Mouse (Mus musculus) forebrain, postnatal 0 days (tissue): Measurements from ENCODE around the gene Slc22a13. TPM values are rescaled to one million over a fixed set of nuclear protein-coding genes. Genes with fewer than 3 reads are reported as not detected.

Source experiments
- ATAC-seq: fragments of 200-750 bp; cut with Nextera tagmentation; 2 replicates; pipeline ENCODE4 v1.8.0; 2017; ENCODE audit warnings: mild to moderate bottlenecking, moderate library complexity
- DNase-seq: peaks from one replicate; pipeline ENCODE4 v3.0.0-alpha.2; 2015
- H3K27ac ChIP-seq: fragments of 300-500 bp; sonication (generic); 2 replicates; pipeline ENCODE4 v1.5.1; 2014; ENCODE audit warnings: low read depth, mild to moderate bottlenecking, antibody characterized with exemption, low read length, moderate library complexity, mixed read lengths
- H3K27me3 ChIP-seq: fragments of 300-500 bp; sonication (generic); 2 replicates; pipeline ENCODE4 v1.6.1; 2014; ENCODE audit warnings: mild to moderate bottlenecking, low read length, mixed read lengths; ENCODE audit not compliant: insufficient read depth
- H3K36me3 ChIP-seq: fragments of 300-500 bp; sonication (generic); 2 replicates; pipeline ENCODE4 v1.6.1; 2014; ENCODE audit warnings: mild to moderate bottlenecking, moderate library complexity; ENCODE audit not compliant: insufficient read depth
- H3K4me1 ChIP-seq: fragments of 300-500 bp; sonication (generic); 2 replicates; pipeline ENCODE4 v1.6.1; 2014; ENCODE audit warnings: antibody characterized with exemption; ENCODE audit not compliant: insufficient read depth
- H3K4me2 ChIP-seq: fragments of 300-500 bp; sonication (generic); 2 replicates; pipeline ENCODE4 v1.6.1; 2014; ENCODE audit warnings: low read depth, mild to moderate bottlenecking, moderate library complexity
- H3K4me3 ChIP-seq: fragments of 300-500 bp; sonication (generic); 2 replicates; pipeline ENCODE4 v1.5.1; 2014; ENCODE audit warnings: low read depth, low read length, mixed read lengths
- H3K9ac ChIP-seq: fragments of 300-500 bp; sonication (generic); 2 replicates; pipeline ENCODE4 v1.6.1; 2014; ENCODE audit warnings: mild to moderate bottlenecking
- H3K9me3 ChIP-seq: fragments of 300-500 bp; sonication (generic); 2 replicates; pipeline ENCODE4 v1.6.1; 2016; ENCODE audit warnings: low read length
- CTCF ChIP-seq: sonication (generic); IDR thresholded peaks from 2 replicates; pipeline ENCODE4 v1.5.1; 2016; ENCODE audit warnings: antibody characterized with exemption, control low read depth, low read depth
- WGBS: fragments of 180-500 bp; shearing (Covaris S2); extraction: QIAGEN DNeasy Blood & Tissue Kit; methylation state at CpG from one replicate; pipeline ENCODE4 v1.1.7; 2014; 5-methylcytosine and 5-hydroxymethylcytosine counted together
- polyA plus RNA-seq: library from polyadenylated mRNA; unstranded; fragments of >200 nt; fragmentation: Nextera tagmentation; extraction: Ambion mirVana; gene quantifications from 2 replicates; pipeline ENCODE4 v1.2.1, GENCODE M21; 2015
- total RNA-seq: library from RNA; depleted of rRNA; stranded (reverse); fragments of >200 nt; gene quantifications from 2 replicates; pipeline ENCODE4 v1.2.3, GENCODE M21; 2014

The Slc22a13 gene
- total and polyA plus RNA-seq, 2 experiments from 2014 or later = not detected

GRCm38 (mm10) chr9:119164743-119165142 lies 44.2 kb downstream of the Slc22a13 start:
- Histone ChIP-seq H3K4me2 (no peak overlapping the region), H3K36me3 (no peaks in the 10 kb centered on the region), H3K9me3 (no peaks in the 10 kb centered on the region), H3K27ac (no peak overlapping the region), H3K27me3 (no peaks in the 10 kb centered on the region), H3K9ac (no peak overlapping the region), H3K4me3 (no peak overlapping the region), H3K4me1 (no peaks in the 10 kb centered on the region)
- DNase-seq (no peak), ATAC-seq (no peak)
- TF ChIP-seq CTCF = no peak
- WGBS = 86% methylated on average over 7 of the region's 7 CpGs

- Histone ChIP-seq H3K9ac (no peak overlapping the region), H3K4me2 (no peak overlapping the region), H3K36me3 (no peaks in the 10 kb centered on the region), H3K27me3 (peaks cover 5% of the 10 kb centered on the region; the same call in 1 of the 2 replicates), H3K27ac (no peak overlapping the region), H3K9me3 (no peaks in the 10 kb centered on the region), H3K4me1 (no peaks in the 10 kb centered on the region), H3K4me3 (no peak overlapping the region)
- DNase-seq = no peak
- no peak for TF ChIP-seq CTCF
- no peak for ATAC-seq
- WGBS = 90% methylated on average over 3 of the region's 3 CpGs
These were observed 48.2 kb downstream of the Slc22a13 start for GRCm38 (mm10) chr9:119160689-119161088.

- H3K36me3 ChIP-seq = no peaks in the 10 kb centered on the region
- H3K9me3 ChIP-seq = no peaks in the 10 kb centered on the region
- H3K4me3 ChIP-seq = no peak within 1 kb of the TSS
- WGBS = 60% methylated on average over 4 of the region's 4 CpGs
- ATAC-seq = no peak
- no peak for TF ChIP-seq CTCF
- DNase-seq = no peak
- no peak within 1 kb of the TSS for H3K4me2 ChIP-seq
- H3K27me3 ChIP-seq = peaks cover 8% of the 10 kb centered on the region; the same call in 1 of the 2 replicates
- H3K4me1 ChIP-seq = no peaks in the 10 kb centered on the region
- H3K9ac ChIP-seq = no peak within 1 kb of the TSS
- no peak within 1 kb of the TSS for H3K27ac ChIP-seq
These were observed 50.0 kb downstream of the Slc22a13 start, which contains the start of gene Gm47289 for GRCm38 (mm10) chr9:119158861-119159260. Gene Gm47289, plus strand, starts transcription at chr9:119159161.

- WGBS = 4% methylated on average over 64 of the region's 65 CpGs
- H3K4me1 ChIP-seq = no peaks in the 10 kb centered on the region
- H3K27ac ChIP-seq = no peak within 1 kb of the TSS
- H3K9me3 ChIP-seq = no peaks in the 10 kb centered on the region
- ATAC-seq = peak; percentile 95
- H3K9ac ChIP-seq = peak within 1 kb of the TSS; percentile 28
- peaks cover 8% of the 10 kb centered on the region; the same call in 1 of the 2 replicates for H3K27me3 ChIP-seq
- peak within 1 kb of the TSS; percentile 57 for H3K4me2 ChIP-seq
- peak within 1 kb of the TSS; percentile 38 for H3K4me3 ChIP-seq
- TF ChIP-seq CTCF = peak; percentile 71
- DNase-seq = peak; percentile 72
- no peaks in the 10 kb centered on the region for H3K36me3 ChIP-seq
These were observed 52.4 kb downstream of the Slc22a13 start, which contains the start of gene Acaa1b for GRCm38 (mm10) chr9:119156278-119157201. Gene Acaa1b, minus strand, starts transcription at chr9:119157093.

GRCm38 (mm10) chr9:119155826-119156225 lies 53.1 kb downstream of the Slc22a13 start:
- Histone ChIP-seq H3K36me3 (no peaks in the 10 kb centered on the region), H3K4me2 (peak overlapping the region; percentile 57; the same call in 1 of the 2 replicates), H3K27me3 (peaks cover 8% of the 10 kb centered on the region; the same call in 1 of the 2 replicates), H3K9ac (no peak overlapping the region), H3K4me3 (no peak overlapping the region), H3K27ac (no peak overlapping the region), H3K4me1 (no peaks in the 10 kb centered on the region), H3K9me3 (no peaks in the 10 kb centered on the region)
- TF ChIP-seq CTCF = no peak
- DNase-seq (no peak), ATAC-seq (no peak)
- WGBS = 56% methylated on average over 7 of the region's 7 CpGs

- Histone ChIP-seq H3K27me3 (peaks cover 8% of the 10 kb centered on the region; the same call in 1 of the 2 replicates), H3K9ac (no peak overlapping the region), H3K4me3 (no peak overlapping the region), H3K36me3 (no peaks in the 10 kb centered on the region), H3K9me3 (no peaks in the 10 kb centered on the region), H3K4me2 (no peak overlapping the region), H3K4me1 (no peaks in the 10 kb centered on the region), H3K27ac (no peak overlapping the region)
- WGBS = 84% methylated on average over 8 of the region's 8 CpGs
- TF ChIP-seq CTCF = no peak
- no peak for ATAC-seq
- no peak for DNase-seq
These were observed 53.5 kb downstream of the Slc22a13 start for GRCm38 (mm10) chr9:119155416-119155815.

GRCm38 (mm10) chr9:119151751-119152150 lies 57.1 kb downstream of the Slc22a13 start:
- Histone ChIP-seq H3K9ac (no peak overlapping the region), H3K4me1 (no peaks in the 10 kb centered on the region), H3K36me3 (no peaks in the 10 kb centered on the region), H3K4me3 (no peak overlapping the region), H3K9me3 (no peaks in the 10 kb centered on the region), H3K27me3 (0 out of 2 replicates have a peak, but pooled peaks cover 8% of the 10 kb centered on the region), H3K27ac (no peak overlapping the region), H3K4me2 (no peak overlapping the region)
- no peak for TF ChIP-seq CTCF
- DNase-seq = no peak
- WGBS = 47% methylated on average over 2 of the region's 2 CpGs
- no peak for ATAC-seq
